Mouse (Mus musculus) MEL (cell line): ENCODE results near the gene Nrip2. TPM values are rescaled to one million over a fixed set of nuclear protein-coding genes. Genes with fewer than 3 reads are reported as not detected.

ENCODE experiments used
- DNase-seq: peaks from one replicate; pipeline ENCODE4 v3.0.0; 2011; ENCODE audit warnings: low read depth, low spot score
- H3K27ac ChIP-seq: 2 replicates; pipeline ENCODE4 v1.5.1; 2012; ENCODE audit warnings: low read depth, mild to moderate bottlenecking, control low read depth, low read length, moderate library complexity; ENCODE audit not compliant: control insufficient read depth
- H3K27me3 ChIP-seq, 2 experiments: fragments of 150-350 bp in 1 of 2; sonication (generic) in 1 of 2; 2 replicates each; pipeline ENCODE4 v1.6.1; 2012; ENCODE audit warnings: low read length in 2 of 2, mild to moderate bottlenecking in 2 of 2, improper control_type of control experiment in 1 of 2, moderate library complexity in 1 of 2; ENCODE audit not compliant: insufficient read depth in 2 of 2, control insufficient read depth in 1 of 2
- H3K36me3 ChIP-seq, 2 experiments: 2 replicates each; pipeline ENCODE4 v1.6.1; 2012 to 2014; ENCODE audit warnings: low read length in 2 of 2, improper control_type of control experiment in 1 of 2, inconsistent platforms in 1 of 2, mild to moderate bottlenecking in 1 of 2; ENCODE audit not compliant: insufficient read depth in 2 of 2, control insufficient read depth in 1 of 2
- H3K4me1 ChIP-seq, 2 experiments: fragments of 150-350 bp in 1 of 2; sonication (generic) in 1 of 2; 2 replicates each; pipeline ENCODE4 v1.6.1; 2012; ENCODE audit warnings: low read length in 2 of 2, improper control_type of control experiment in 1 of 2, mild to moderate bottlenecking in 1 of 2; ENCODE audit not compliant: insufficient read depth in 2 of 2, control insufficient read depth in 1 of 2
- H3K4me3 ChIP-seq, 2 experiments: fragments of 150-350 bp in 1 of 2; sonication (generic) in 1 of 2; 2 replicates each; pipeline ENCODE4 v1.5.1; 2012; ENCODE audit warnings: low read depth in 2 of 2, low read length in 2 of 2, mild to moderate bottlenecking in 2 of 2, moderate library complexity in 2 of 2, control low read depth in 1 of 2, improper control_type of control experiment in 1 of 2; ENCODE audit not compliant: control insufficient read depth in 1 of 2, insufficient read depth in 1 of 2
- H3K79me2 ChIP-seq: 2 replicates; pipeline ENCODE4 v1.6.1; 2012; ENCODE audit warnings: mild to moderate bottlenecking, low read length, moderate library complexity; ENCODE audit not compliant: control insufficient read depth, poor library complexity, insufficient read depth
- H3K9ac ChIP-seq: 2 replicates; pipeline ENCODE4 v1.6.1; 2012; ENCODE audit warnings: low read depth, mild to moderate bottlenecking, control low read depth, low read length, moderate library complexity; ENCODE audit not compliant: control insufficient read depth, poor library complexity, severe bottlenecking
- H3K9me3 ChIP-seq: fragments of 150-350 bp; sonication (generic); replicated peaks from 2 replicates; pipeline ENCODE4 v1.6.1; 2012; ENCODE audit warnings: mild to moderate bottlenecking, low read length, improper control_type of control experiment, moderate library complexity; ENCODE audit not compliant: insufficient read depth
- BHLHE40 ChIP-seq: IDR thresholded peaks from 2 replicates; pipeline ENCODE4 v1.6.1; 2012; ENCODE audit warnings: low read depth, mild to moderate bottlenecking, inconsistent platforms, low read length, improper control_type of control experiment, borderline replicate concordance
- CHD1 ChIP-seq: IDR thresholded peaks from 2 replicates; pipeline ENCODE4 v1.6.1; 2012; ENCODE audit warnings: low read depth, mild to moderate bottlenecking, inconsistent platforms, low read length, improper control_type of control experiment
- CHD2 ChIP-seq: IDR thresholded peaks from 2 replicates; pipeline ENCODE4 v1.6.1; 2011; ENCODE audit warnings: low read length, improper control_type of control experiment
- CTCF ChIP-seq, 3 experiments: IDR thresholded peaks in 2 of 3; conservative IDR thresholded peaks in 1 of 3; 2 replicates each; pipeline ENCODE4 v1.5.1; 2011 to 2012; ENCODE audit warnings: low read length in 3 of 3, low read depth in 2 of 3, mild to moderate bottlenecking in 2 of 3, improper control_type of control experiment in 1 of 3, inconsistent platforms in 1 of 3, mixed read lengths in 1 of 3, moderate library complexity in 1 of 3; ENCODE audit not compliant: control insufficient read depth in 1 of 3, insufficient read depth in 1 of 3, poor library complexity in 1 of 3, severe bottlenecking in 1 of 3
- E2F4 ChIP-seq: IDR thresholded peaks from 2 replicates; pipeline ENCODE4 v1.6.1; 2011; ENCODE audit warnings: low read depth, low read length, improper control_type of control experiment, borderline replicate concordance
- ELF1 ChIP-seq: IDR thresholded peaks from 2 replicates; pipeline ENCODE4 v1.6.1; 2014; ENCODE audit warnings: low read depth, mild to moderate bottlenecking, inconsistent platforms, low read length, improper control_type of control experiment, moderate library complexity
- EP300 ChIP-seq, 2 experiments: IDR thresholded peaks; 2 replicates each; pipeline ENCODE4 v1.6.1; 2011; ENCODE audit warnings: improper control_type of control experiment in 2 of 2, low read length in 2 of 2, low read depth in 1 of 2, mild to moderate bottlenecking in 1 of 2
- ETS1 ChIP-seq: IDR thresholded peaks from 2 replicates; pipeline ENCODE4 v1.6.1; 2012; ENCODE audit warnings: low read depth, mild to moderate bottlenecking, inconsistent platforms, low read length, improper control_type of control experiment, moderate library complexity
- HCFC1 ChIP-seq: IDR thresholded peaks from 2 replicates; pipeline ENCODE4 v1.6.1; 2012; ENCODE audit warnings: low read depth, mild to moderate bottlenecking, inconsistent platforms, low read length, improper control_type of control experiment, moderate library complexity
- JUND ChIP-seq: IDR thresholded peaks from 2 replicates; pipeline ENCODE4 v1.6.1; 2011; ENCODE audit warnings: low read depth, mild to moderate bottlenecking, improper control_type of control experiment, low read length
- KAT2A ChIP-seq: conservative IDR thresholded peaks from 2 replicates; pipeline ENCODE4 v1.6.1; 2012; ENCODE audit warnings: low read depth, low read length, improper control_type of control experiment, inconsistent platforms
- MAFK ChIP-seq: IDR thresholded peaks from 2 replicates; pipeline ENCODE4 v1.6.1; 2011; ENCODE audit warnings: low read depth, mild to moderate bottlenecking, low read length, improper control_type of control experiment, borderline replicate concordance
- MAZ ChIP-seq: IDR thresholded peaks from 2 replicates; pipeline ENCODE4 v1.6.1; 2012; ENCODE audit warnings: low read depth, mild to moderate bottlenecking, inconsistent platforms, low read length, improper control_type of control experiment
- MXI1 ChIP-seq: IDR thresholded peaks from 2 replicates; pipeline ENCODE4 v1.6.1; 2011; ENCODE audit warnings: mild to moderate bottlenecking, low read depth, low read length, improper control_type of control experiment
- MYB ChIP-seq: IDR thresholded peaks from 2 replicates; pipeline ENCODE4 v1.6.1; 2011; ENCODE audit warnings: mild to moderate bottlenecking, low read depth, low read length, improper control_type of control experiment
- NELFE ChIP-seq: IDR thresholded peaks from 2 replicates; pipeline ENCODE4 v1.6.1; 2011; ENCODE audit warnings: low read depth, low read length, improper control_type of control experiment
- NRF1 ChIP-seq: IDR thresholded peaks from 2 replicates; pipeline ENCODE4 v1.6.1; 2014; ENCODE audit warnings: low read depth, mild to moderate bottlenecking, inconsistent platforms, low read length, improper control_type of control experiment, moderate library complexity; ENCODE audit not compliant: poor library complexity, insufficient read depth, severe bottlenecking
- POLR2A ChIP-seq, 2 experiments: IDR thresholded peaks; 2 replicates each; pipeline ENCODE4 v1.6.1; 2011 to 2012; ENCODE audit warnings: low read length in 2 of 2, mild to moderate bottlenecking in 2 of 2, control low read depth in 1 of 2, improper control_type of control experiment in 1 of 2, low read depth in 1 of 2, moderate library complexity in 1 of 2; ENCODE audit not compliant: control insufficient read depth in 1 of 2, insufficient read depth in 1 of 2, poor library complexity in 1 of 2
- POLR2AphosphoS2 ChIP-seq: IDR thresholded peaks from 2 replicates; pipeline ENCODE4 v1.6.1; 2011; ENCODE audit warnings: low read length, improper control_type of control experiment
- RAD21 ChIP-seq: IDR thresholded peaks from 2 replicates; pipeline ENCODE4 v1.6.1; 2011; ENCODE audit warnings: mild to moderate bottlenecking, low read depth, low read length, improper control_type of control experiment
- RCOR1 ChIP-seq: IDR thresholded peaks from 2 replicates; pipeline ENCODE4 v1.6.1; 2012; ENCODE audit warnings: low read depth, mild to moderate bottlenecking, inconsistent platforms, low read length, improper control_type of control experiment
- SMC3 ChIP-seq: IDR thresholded peaks from 2 replicates; pipeline ENCODE4 v1.6.1; 2011; ENCODE audit warnings: low read depth, low read length, improper control_type of control experiment
- TAL1 ChIP-seq: IDR thresholded peaks from 2 replicates; pipeline ENCODE4 v1.6.1; 2012; ENCODE audit warnings: mild to moderate bottlenecking, inconsistent platforms, low read length, moderate library complexity, mixed read lengths
- TCF12 ChIP-seq: IDR thresholded peaks from 2 replicates; pipeline ENCODE4 v1.6.1; 2014; ENCODE audit warnings: low read depth, mild to moderate bottlenecking, inconsistent platforms, low read length, improper control_type of control experiment, moderate library complexity
- UBTF ChIP-seq: IDR thresholded peaks from 2 replicates; pipeline ENCODE4 v1.6.1; 2012; ENCODE audit warnings: low read depth, mild to moderate bottlenecking, inconsistent platforms, low read length, improper control_type of control experiment, moderate library complexity, borderline replicate concordance; ENCODE audit not compliant: insufficient read depth
- USF1 ChIP-seq: IDR thresholded peaks from 2 replicates; pipeline ENCODE4 v1.6.1; 2014; ENCODE audit warnings: low read depth, mild to moderate bottlenecking, inconsistent platforms, low read length, improper control_type of control experiment, moderate library complexity
- USF2 ChIP-seq, 2 experiments: IDR thresholded peaks; 2 replicates each; pipeline ENCODE4 v1.6.1; 2011 to 2012; ENCODE audit warnings: improper control_type of control experiment in 2 of 2, low read length in 2 of 2, borderline replicate concordance in 1 of 2, inconsistent platforms in 1 of 2, low read depth in 1 of 2, mild to moderate bottlenecking in 1 of 2; ENCODE audit not compliant: insufficient read depth in 1 of 2
- ZC3H11A ChIP-seq: IDR thresholded peaks from 2 replicates; pipeline ENCODE4 v1.6.1; 2012; ENCODE audit warnings: low read depth, mild to moderate bottlenecking, inconsistent platforms, low read length, improper control_type of control experiment
- ZKSCAN1 ChIP-seq: IDR thresholded peaks from 2 replicates; pipeline ENCODE4 v1.6.1; 2012; ENCODE audit warnings: low read depth, mild to moderate bottlenecking, inconsistent platforms, low read length, improper control_type of control experiment, moderate library complexity
- ZMIZ1 ChIP-seq: IDR thresholded peaks from 2 replicates; pipeline ENCODE4 v1.6.1; 2012; ENCODE audit warnings: low read depth, mild to moderate bottlenecking, inconsistent platforms, low read length, improper control_type of control experiment, moderate library complexity
- polyA plus RNA-seq, 2 experiments: library from polyadenylated mRNA; stranded (reverse) in 1 of 2; unstranded in 1 of 2; fragments of >175 nt in 1 of 2; fragments of >200 nt in 1 of 2; gene quantifications; 2 replicates each; pipeline versions ENCODE4 v1.2.1 to v1.2.4; 2012; ENCODE audit warnings: low replicate concordance in 2 of 2, low read depth in 1 of 2; ENCODE audit not compliant: insufficient read length in 2 of 2, insufficient read depth in 1 of 2, missing spikeins in 1 of 2
- total RNA-seq: library from RNA; depleted of rRNA; stranded (reverse); fragments of 300-350 nt; gene quantifications from 2 replicates; pipeline ENCODE4 v1.2.3, GENCODE M21; 2012

Nrip2 gene
- total and polyA plus RNA-seq, 3 experiments: 0.04 to 0.86 TPM; not detected in 1

DNA sequence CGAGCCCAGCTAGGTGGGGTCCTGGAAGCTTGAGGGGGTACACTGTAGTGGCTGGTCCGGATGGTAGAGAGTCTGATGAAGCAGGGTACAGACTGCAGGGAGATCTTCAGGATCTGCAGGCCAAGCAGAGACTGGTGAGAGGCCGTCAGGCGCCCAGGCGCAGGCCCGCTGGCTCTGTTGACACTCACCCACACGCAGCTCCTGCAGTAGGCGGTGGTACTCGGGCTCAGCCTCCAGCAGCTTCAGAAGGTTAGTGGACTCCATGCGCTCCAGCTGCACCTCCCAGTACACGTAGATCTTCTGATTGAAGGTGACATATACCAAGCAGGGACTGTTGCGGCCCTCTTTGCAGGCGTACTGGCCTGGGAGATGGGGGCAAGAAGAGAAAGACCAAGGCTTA is 11.2 kb downstream of the Nrip2 start:
- Histone ChIP-seq H3K4me3 (no peak overlapping the region), H3K9ac (no peak overlapping the region), H3K9me3 (no peaks in the 10 kb centered on the region), H3K27me3 (no peaks in the 10 kb centered on the region), H3K79me2 (no peaks in the 10 kb centered on the region), H3K4me1 (no peaks in the 10 kb centered on the region), H3K36me3 (no peaks in the 10 kb centered on the region)
- DNase-seq: no peak
- TF ChIP-seq RAD21 (no peak), NRF1 (no peak), EP300 (IDR thresholded peaks at IDR 0.05; ENCODE audit: low read depth in 1 of 2, low read length in 2 of 2) (no peak), POLR2A (IDR thresholded peaks at IDR 0.05; ENCODE audit: control insufficient read depth in 1 of 2, insufficient read depth in 1 of 2, low read depth in 1 of 2, low read length in 2 of 2, poor library complexity in 1 of 2) (no peak), UBTF (no peak), ELF1 (no peak), MYB (no peak), NELFE (no peak), TAL1 (no peak), ZMIZ1 (no peak), SMC3 (no peak), JUND (no peak), BHLHE40 (no peak)
- TF ChIP-seq, all 39 proteins: peak for 0
- no peak overlapping the region for H3K27ac ChIP-seq

DNA sequence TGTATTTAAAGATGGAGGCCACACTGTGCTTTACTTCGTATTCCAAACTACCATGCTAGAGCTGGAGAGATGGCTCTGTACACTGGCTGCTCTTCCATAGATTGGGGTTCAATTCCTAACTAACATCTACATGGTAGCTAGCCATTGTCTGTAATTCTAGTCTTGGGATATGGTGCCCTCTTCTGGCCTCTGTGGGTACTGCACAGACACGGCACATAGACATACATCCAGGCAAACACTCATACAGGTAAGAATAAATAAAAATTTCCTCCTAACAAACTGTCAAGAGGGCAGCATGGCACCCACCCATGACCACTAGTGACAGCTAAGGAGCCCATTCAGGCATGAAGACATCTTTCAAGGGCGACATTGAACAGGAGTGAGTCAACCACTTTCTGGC is 12.0 kb downstream of the Nrip2 start:
- no peaks in the 10 kb centered on the region for H3K4me1 ChIP-seq
- H3K4me3 ChIP-seq: no peak overlapping the region
- no peak overlapping the region for H3K27ac ChIP-seq
- peak; percentile 74 for DNase-seq
- no peaks in the 10 kb centered on the region for H3K36me3 ChIP-seq
- H3K27me3 ChIP-seq: no peaks in the 10 kb centered on the region
- no peaks in the 10 kb centered on the region for H3K79me2 ChIP-seq
- no peaks in the 10 kb centered on the region for H3K9me3 ChIP-seq
- no peak overlapping the region for H3K9ac ChIP-seq
- TF ChIP-seq RCOR1 (no peak), UBTF (no peak), BHLHE40 (no peak), MAZ (no peak), TCF12 (no peak), MXI1 (no peak), NELFE (no peak), SMC3 (peak; percentile 69), TAL1 (no peak), E2F4 (no peak), ZKSCAN1 (no peak), CHD1 (no peak), ZMIZ1 (no peak), POLR2A (IDR thresholded peaks at IDR 0.05; ENCODE audit: control insufficient read depth in 1 of 2, insufficient read depth in 1 of 2, low read depth in 1 of 2, low read length in 2 of 2, poor library complexity in 1 of 2) (no peak), USF2 (IDR thresholded peaks at IDR 0.05; ENCODE audit: borderline replicate concordance in 1 of 2, insufficient read depth in 1 of 2, low read depth in 1 of 2, low read length in 2 of 2) (no peak), ELF1 (no peak), JUND (no peak), MAFK (no peak), RAD21 (peak; percentile 82), CHD2 (no peak), HCFC1 (no peak), NRF1 (no peak), EP300 (IDR thresholded peaks at IDR 0.05; ENCODE audit: low read depth in 1 of 2, low read length in 2 of 2) (no peak), USF1 (no peak), ETS1 (no peak), CTCF (IDR thresholded peaks at IDR 0.05 in 2 of 3, conservative IDR thresholded peaks at IDR 0.05 in 1 of 3; ENCODE audit: control insufficient read depth in 1 of 3, insufficient read depth in 1 of 3, low read depth in 2 of 3, low read length in 3 of 3, poor library complexity in 1 of 3, severe bottlenecking in 1 of 3) (peak; percentile 80 to 95 (median 86)), ZC3H11A (peak; percentile 68), KAT2A (no peak), POLR2AphosphoS2 (no peak)
